Mouse (Mus musculus): ENCODE measurements around the gene Antxr1. TPM values are rescaled to one million over a fixed set of nuclear protein-coding genes. Genes with fewer than 3 reads are reported as not detected.

Antxr1 gene
- polyA plus RNA-seq, 1 experiment from 2014 or later: 3.6 TPM

GRCm38 (mm10) chr6:87219061-87219992, 116.3 kb downstream of the Antxr1 start:
- no peaks in the 10 kb centered on the region for H3K36me3 ChIP-seq
- H3K4me1 ChIP-seq (replicated peaks): peaks cover 29% of the 10 kb centered on the region
- no peaks in the 10 kb centered on the region for H3K9me3 ChIP-seq (replicated peaks)
- no peak overlapping the region for H3K27ac ChIP-seq (ENCODE audit: poor library complexity, severe bottlenecking)
- no peak for ATAC-seq (ENCODE audit: insufficient number of reproducible peaks, low FRiP score)
- 63% methylated on average over 13 of the region's 13 CpGs for WGBS
- no peak overlapping the region for H3K4me2 ChIP-seq
- no peaks in the 10 kb centered on the region for H3K27me3 ChIP-seq (replicated peaks)
- no peak overlapping the region for H3K4me3 ChIP-seq
- H3K9ac ChIP-seq: no peak overlapping the region

- 54% methylated on average over 2 of the region's 2 CpGs for WGBS
- H3K4me2 ChIP-seq: no peak overlapping the region
- no peaks in the 10 kb centered on the region for H3K27me3 ChIP-seq (replicated peaks)
- ATAC-seq (ENCODE audit: insufficient number of reproducible peaks, low FRiP score): no peak
- no peak overlapping the region for H3K9ac ChIP-seq
- no peaks in the 10 kb centered on the region for H3K9me3 ChIP-seq (replicated peaks)
- no peak overlapping the region for H3K27ac ChIP-seq (ENCODE audit: poor library complexity, severe bottlenecking)
- no peak overlapping the region for H3K4me3 ChIP-seq
- H3K4me1 ChIP-seq (replicated peaks): peaks cover 15% of the 10 kb centered on the region
- 0 out of 2 replicates have a peak, but pooled peaks cover 3% of the 10 kb centered on the region for H3K36me3 ChIP-seq
Observed at GRCm38 (mm10) chr6:87216114-87216591, 119.5 kb downstream of the Antxr1 start.

GRCm38 (mm10) chr6:87213262-87213661, 122.4 kb downstream of the Antxr1 start:
- no peak for ATAC-seq (ENCODE audit: insufficient number of reproducible peaks, low FRiP score)
- Histone ChIP-seq H3K9me3 (replicated peaks) (no peaks in the 10 kb centered on the region), H3K4me3 (no peak overlapping the region), H3K4me2 (no peak overlapping the region), H3K27me3 (replicated peaks) (no peaks in the 10 kb centered on the region), H3K36me3 (0 out of 2 replicates have a peak, but pooled peaks cover 3% of the 10 kb centered on the region), H3K9ac (no peak overlapping the region), H3K4me1 (replicated peaks) (peaks cover 10% of the 10 kb centered on the region; the same call in 1 of the 2 replicates), H3K27ac (ENCODE audit: poor library complexity, severe bottlenecking) (no peak overlapping the region)
- 78% methylated on average over 7 of the region's 7 CpGs for WGBS

- 88% methylated on average over 3 of the region's 3 CpGs for WGBS
Observed at GRCm38 (mm10) chr6:87211551-87211950, 124.1 kb downstream of the Antxr1 start.

GRCm38 (mm10) chr6:87207373-87207982, 128.1 kb downstream of the Antxr1 start:
- 0 out of 2 replicates have a peak, but pooled peaks cover 11% of the 10 kb centered on the region for H3K4me1 ChIP-seq (replicated peaks)
- WGBS: 66% methylated on average over 13 of the region's 13 CpGs
- no peak overlapping the region for H3K4me3 ChIP-seq
- no peak overlapping the region for H3K27ac ChIP-seq (ENCODE audit: poor library complexity, severe bottlenecking)
- no peak overlapping the region for H3K9ac ChIP-seq
- H3K27me3 ChIP-seq (replicated peaks): no peaks in the 10 kb centered on the region
- H3K4me2 ChIP-seq: no peak overlapping the region
- H3K36me3 ChIP-seq: 0 out of 2 replicates have a peak, but pooled peaks cover 3% of the 10 kb centered on the region
- no peak for ATAC-seq (ENCODE audit: insufficient number of reproducible peaks, low FRiP score)
- no peaks in the 10 kb centered on the region for H3K9me3 ChIP-seq (replicated peaks)

More at GRCm38 (mm10) chr6:87211551-87211950, 124.1 kb downstream of the Antxr1 start:
- Histone ChIP-seq H3K27me3 (replicated peaks) (no peaks in the 10 kb centered on the region), H3K4me1 (replicated peaks) (peaks cover 13% of the 10 kb centered on the region; the same call in 1 of the 2 replicates), H3K9me3 (replicated peaks) (no peaks in the 10 kb centered on the region), H3K4me2 (no peak overlapping the region), H3K36me3 (0 out of 2 replicates have a peak, but pooled peaks cover 3% of the 10 kb centered on the region), H3K4me3 (no peak overlapping the region), H3K9ac (no peak overlapping the region), H3K27ac (ENCODE audit: poor library complexity, severe bottlenecking) (no peak overlapping the region)
- no peak for ATAC-seq (ENCODE audit: insufficient number of reproducible peaks, low FRiP score)

GRCm38 (mm10) chr6:87206790-87207189, 128.8 kb downstream of the Antxr1 start:
- WGBS: 85% methylated on average over 4 of the region's 4 CpGs
- no peak for ATAC-seq (ENCODE audit: insufficient number of reproducible peaks, low FRiP score)
- 0 out of 2 replicates have a peak, but pooled peaks cover 3% of the 10 kb centered on the region for H3K36me3 ChIP-seq

GRCm38 (mm10) chr6:87203467-87203866, 132.2 kb downstream of the Antxr1 start:
- H3K27me3 ChIP-seq (replicated peaks): no peaks in the 10 kb centered on the region
- H3K4me2 ChIP-seq: no peak overlapping the region
- H3K9me3 ChIP-seq (replicated peaks): no peaks in the 10 kb centered on the region
- ATAC-seq (ENCODE audit: insufficient number of reproducible peaks, low FRiP score): no peak
- no peak overlapping the region for H3K27ac ChIP-seq (ENCODE audit: poor library complexity, severe bottlenecking)
- H3K9ac ChIP-seq: no peak overlapping the region
- H3K4me3 ChIP-seq: no peak overlapping the region
- 74% methylated on average over 4 of the region's 4 CpGs for WGBS
- no peaks in the 10 kb centered on the region for H3K36me3 ChIP-seq
- H3K4me1 ChIP-seq (replicated peaks): 0 out of 2 replicates have a peak, but pooled peaks cover 11% of the 10 kb centered on the region

More at GRCm38 (mm10) chr6:87206790-87207189, 128.8 kb downstream of the Antxr1 start:
- Histone ChIP-seq H3K27ac (ENCODE audit: poor library complexity, severe bottlenecking) (no peak overlapping the region), H3K9ac (no peak overlapping the region), H3K9me3 (replicated peaks) (no peaks in the 10 kb centered on the region), H3K4me3 (no peak overlapping the region), H3K4me1 (replicated peaks) (0 out of 2 replicates have a peak, but pooled peaks cover 11% of the 10 kb centered on the region), H3K27me3 (replicated peaks) (no peaks in the 10 kb centered on the region), H3K4me2 (no peak overlapping the region)

- 83% methylated on average over 2 of the region's 2 CpGs for WGBS
- no peak overlapping the region for H3K4me3 ChIP-seq
- no peaks in the 10 kb centered on the region for H3K36me3 ChIP-seq
- H3K4me2 ChIP-seq: no peak overlapping the region
- H3K9ac ChIP-seq: no peak overlapping the region
- no peaks in the 10 kb centered on the region for H3K27me3 ChIP-seq (replicated peaks)
- H3K27ac ChIP-seq (ENCODE audit: poor library complexity, severe bottlenecking): no peak overlapping the region
- 0 out of 2 replicates have a peak, but pooled peaks cover 11% of the 10 kb centered on the region for H3K4me1 ChIP-seq (replicated peaks)
- no peak for ATAC-seq (ENCODE audit: insufficient number of reproducible peaks, low FRiP score)
- no peaks in the 10 kb centered on the region for H3K9me3 ChIP-seq (replicated peaks)
Observed at GRCm38 (mm10) chr6:87203065-87203464, 132.6 kb downstream of the Antxr1 start.

GRCm38 (mm10) chr6:87202048-87202605, 133.5 kb downstream of the Antxr1 start:
- H3K4me1 ChIP-seq (replicated peaks): 0 out of 2 replicates have a peak, but pooled peaks cover 9% of the 10 kb centered on the region
- 82% methylated on average over 13 of the region's 13 CpGs for WGBS
- H3K27ac ChIP-seq (ENCODE audit: poor library complexity, severe bottlenecking): no peak overlapping the region
- H3K27me3 ChIP-seq (replicated peaks): no peaks in the 10 kb centered on the region
- no peak for ATAC-seq (ENCODE audit: insufficient number of reproducible peaks, low FRiP score)
- no peak overlapping the region for H3K4me2 ChIP-seq
- no peaks in the 10 kb centered on the region for H3K9me3 ChIP-seq (replicated peaks)
- no peaks in the 10 kb centered on the region for H3K36me3 ChIP-seq
- H3K9ac ChIP-seq: no peak overlapping the region
- H3K4me3 ChIP-seq: no peak overlapping the region

- 75% methylated on average over 3 of the region's 3 CpGs for WGBS
- Histone ChIP-seq H3K9ac (no peak overlapping the region), H3K4me3 (no peak overlapping the region), H3K27me3 (replicated peaks) (no peaks in the 10 kb centered on the region), H3K4me2 (no peak overlapping the region), H3K4me1 (replicated peaks) (peaks cover 35% of the 10 kb centered on the region), H3K36me3 (0 out of 2 replicates have a peak, but pooled peaks cover 2% of the 10 kb centered on the region), H3K9me3 (replicated peaks) (0 out of 2 replicates have a peak, but pooled peaks cover 4% of the 10 kb centered on the region), H3K27ac (ENCODE audit: poor library complexity, severe bottlenecking) (no peak overlapping the region)
- ATAC-seq (ENCODE audit: insufficient number of reproducible peaks, low FRiP score): no peak
Observed at GRCm38 (mm10) chr6:87189755-87190154, 145.9 kb downstream of the Antxr1 start.
